Mouse (Mus musculus) ES-E14 (cell line): ENCODE data around the gene Sh3tc1.

Experiments used
- CHD2 ChIP-seq: IDR thresholded peaks from 2 replicates; pipeline ENCODE4 v1.6.1; 2014; ENCODE audit warnings: mild to moderate bottlenecking, low read depth, low read length, inconsistent platforms
- HCFC1 ChIP-seq: IDR thresholded peaks from 2 replicates; pipeline ENCODE4 v1.6.1; 2012; ENCODE audit warnings: low read length, inconsistent platforms, borderline replicate concordance; ENCODE audit not compliant: insufficient read depth
- MAFK ChIP-seq: IDR thresholded peaks from 2 replicates; pipeline ENCODE4 v1.6.1; 2014; ENCODE audit warnings: mild to moderate bottlenecking, low read depth, low read length, inconsistent platforms; ENCODE audit not compliant: insufficient read depth
- ZC3H11A ChIP-seq: IDR thresholded peaks from 2 replicates; pipeline ENCODE4 v1.6.1; 2012; ENCODE audit warnings: low read depth, mild to moderate bottlenecking, inconsistent platforms, low read length, borderline replicate concordance
- ZNF384 ChIP-seq: IDR thresholded peaks from 2 replicates; pipeline ENCODE4 v1.6.1; 2012; ENCODE audit warnings: low read depth, low read length, inconsistent platforms

DNA sequence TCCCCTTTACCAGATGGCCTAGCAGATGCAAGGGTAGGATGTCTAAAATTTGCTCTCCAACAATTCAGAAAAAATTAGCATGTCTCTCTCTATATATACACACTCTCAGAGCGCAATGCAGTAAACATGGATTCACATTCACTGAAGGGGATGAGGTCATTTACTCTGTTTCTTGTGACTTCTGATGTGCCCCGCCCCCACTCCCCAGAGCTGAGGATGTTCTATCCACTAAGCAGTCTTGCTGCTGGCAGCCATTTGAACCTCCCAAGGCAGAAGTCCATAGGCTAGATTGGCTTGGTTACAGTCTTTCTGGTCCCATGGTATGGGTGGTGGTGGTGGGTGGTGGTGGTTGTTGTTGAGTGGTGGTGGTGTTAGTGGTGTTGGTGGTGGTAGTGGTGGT, 17.9 kb downstream of the Sh3tc1 start:
- TF ChIP-seq MAFK (no peak), ZC3H11A (no peak), HCFC1 (no peak), CHD2 (no peak), ZNF384 (no peak)
